Mouse (Mus musculus): ENCODE measurements around the gene Ehf. TPM values are rescaled to one million over a fixed set of nuclear protein-coding genes. Genes with fewer than 3 reads are reported as not detected.

The Ehf gene
- total RNA-seq, 4 experiments from 2014 or later = not detected

DNA sequence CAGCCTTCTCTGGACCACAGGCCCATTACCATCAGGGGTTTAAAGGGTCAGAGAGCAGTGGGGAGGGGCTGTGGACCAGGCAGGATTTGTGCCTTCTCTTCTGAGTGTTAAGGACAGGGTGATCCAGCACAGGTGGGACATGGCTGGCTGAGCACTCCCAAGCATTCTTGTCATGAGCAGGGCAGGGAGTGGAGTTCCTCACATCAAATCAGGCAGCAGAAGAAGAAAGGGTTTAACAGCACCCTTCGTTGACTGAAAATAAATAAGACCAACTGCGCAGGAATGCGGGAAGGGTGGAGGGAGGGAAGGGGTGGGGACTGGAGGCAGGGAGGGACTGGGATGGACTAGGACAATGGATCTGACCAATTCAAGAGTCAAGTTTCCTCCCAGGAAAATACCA is 8.6 kb downstream of the Ehf start:
- no peak for DNase-seq (ENCODE audit: low spot score in 2 of 2)

DNA sequence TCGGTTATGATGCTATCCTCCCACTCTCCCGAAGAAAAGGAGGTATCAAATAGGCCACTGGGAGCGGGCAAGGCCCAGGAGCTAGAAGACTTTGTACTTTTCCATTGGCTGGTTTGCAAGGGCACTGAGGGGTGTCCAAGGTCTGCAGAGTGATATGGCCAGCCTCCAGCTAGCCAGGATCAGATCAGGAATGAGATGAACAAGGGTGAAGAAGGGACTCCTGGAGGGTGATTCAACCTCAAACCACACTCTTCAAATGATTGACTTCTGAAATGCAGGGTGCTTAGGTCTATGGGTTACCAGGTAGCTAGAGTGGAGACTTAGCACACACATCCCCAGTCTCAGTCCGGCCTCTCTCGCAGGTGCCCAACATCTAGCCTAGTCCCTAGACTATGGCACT is 9.3 kb downstream of the Ehf start:
- DNase-seq (ENCODE audit: low spot score in 2 of 2) = no peak

DNA sequence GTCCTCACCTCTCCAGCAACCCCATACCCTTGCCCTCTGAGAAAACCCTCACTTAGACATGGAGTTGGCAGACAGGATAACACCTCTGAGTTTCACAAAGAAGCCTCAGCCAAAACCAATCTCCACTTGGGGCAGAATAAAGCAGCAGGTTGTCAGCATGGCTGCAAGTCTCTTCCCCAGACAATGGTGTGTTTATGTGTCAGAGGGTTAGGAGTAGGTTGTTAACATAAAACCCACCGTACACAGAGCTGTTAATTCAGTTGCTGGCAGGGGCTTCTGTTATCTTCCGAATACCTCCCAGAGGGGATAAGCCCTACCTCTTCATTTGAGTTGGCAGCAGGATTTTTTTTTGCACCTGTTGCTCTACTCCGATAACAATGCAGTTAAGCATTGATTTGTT is 9.9 kb downstream of the Ehf start:
- no peak for DNase-seq (ENCODE audit: low spot score in 2 of 2)

DNA sequence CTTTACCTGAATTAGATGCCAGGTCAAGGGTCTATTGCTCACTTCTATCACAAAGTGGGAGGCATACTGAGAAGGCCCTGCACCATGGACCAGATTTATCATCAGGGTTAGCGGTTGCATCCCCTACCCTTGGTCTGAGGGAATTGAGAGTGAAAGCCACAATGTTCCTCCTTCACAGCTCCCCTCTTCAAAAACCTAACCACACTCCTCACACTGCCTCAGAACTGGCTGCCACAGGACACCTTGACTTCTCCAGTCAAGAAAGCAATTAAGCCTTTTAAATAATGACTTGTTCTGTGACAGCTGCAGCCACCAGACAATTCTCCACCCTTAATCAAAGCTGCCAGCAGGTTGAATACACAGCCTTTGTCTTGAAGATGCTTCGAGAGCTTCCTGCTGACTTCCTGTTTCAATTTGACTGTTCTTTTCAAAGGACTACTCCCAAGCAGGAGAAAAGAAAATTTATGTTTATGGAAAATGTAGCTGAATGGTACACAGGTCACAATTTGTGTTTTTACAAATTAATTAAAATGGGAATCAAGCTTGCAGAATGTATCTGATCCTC is 12.3 kb downstream of the Ehf start:
- no peak for DNase-seq (ENCODE audit: low spot score in 2 of 2)

DNA sequence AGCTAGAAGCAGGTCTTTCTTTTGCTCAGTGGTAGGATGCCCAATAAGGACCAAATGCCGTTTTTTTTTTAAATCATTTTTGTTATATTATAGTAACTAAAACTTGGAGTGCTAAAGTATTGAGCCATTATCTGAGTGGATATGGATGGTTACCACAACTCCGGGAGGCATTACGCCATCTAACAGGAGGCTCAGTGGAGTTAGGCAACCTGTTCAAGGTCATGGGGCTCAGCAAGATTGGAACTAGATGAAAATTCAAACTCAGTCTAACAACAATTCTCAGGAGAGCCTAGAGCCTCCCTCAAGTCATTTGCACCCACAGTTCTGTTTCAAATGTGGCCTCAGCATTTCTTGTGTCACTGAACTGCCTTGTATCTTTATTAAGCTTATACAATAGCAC is 12.9 kb downstream of the Ehf start:
- DNase-seq (ENCODE audit: low spot score in 2 of 2) = no peak

DNA sequence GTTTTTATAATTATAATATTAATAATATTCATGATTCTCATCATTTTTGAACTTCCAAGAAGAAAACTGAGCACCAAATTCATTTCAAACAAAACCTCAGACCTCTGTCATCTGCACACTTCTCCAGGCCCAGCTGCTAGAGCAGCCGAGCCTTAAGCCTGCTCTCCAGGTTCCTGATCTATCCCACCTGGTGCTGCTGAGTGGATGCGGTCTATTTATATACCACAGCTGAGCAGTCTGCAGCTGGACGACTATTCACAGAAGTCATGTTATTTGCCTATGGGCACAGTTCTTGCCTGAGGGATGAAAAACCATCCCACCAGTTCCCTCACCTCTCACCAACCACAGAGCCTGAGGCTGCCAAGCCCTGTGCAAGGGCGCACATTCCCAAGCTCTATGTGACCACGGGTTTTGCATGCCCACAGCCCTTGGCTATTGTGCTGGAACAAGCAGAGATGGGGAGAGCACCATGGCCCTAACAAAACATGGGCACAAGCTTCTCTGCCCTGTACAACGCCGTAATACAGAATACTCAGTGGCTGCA is 13.6 kb downstream of the Ehf start:
- no peak for DNase-seq (ENCODE audit: low spot score in 2 of 2)

DNA sequence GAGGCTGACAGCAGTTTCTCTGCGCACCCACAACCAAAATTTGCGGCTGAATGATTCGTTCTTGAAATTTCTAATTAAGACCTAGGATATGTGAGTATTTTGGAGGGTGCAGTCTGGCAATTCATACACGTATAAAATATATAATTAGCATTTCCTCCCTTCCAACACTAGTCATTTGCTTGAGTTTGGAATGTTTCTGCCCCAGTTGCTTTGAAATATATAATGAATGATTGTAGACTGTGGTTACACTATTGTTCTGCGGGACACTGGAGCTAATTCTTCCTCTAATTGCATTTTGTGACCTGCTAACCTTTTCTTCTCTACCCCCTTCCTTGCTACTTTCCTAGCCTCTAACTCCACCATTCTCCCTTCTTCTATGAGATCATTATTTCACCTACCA is 15.4 kb downstream of the Ehf start:
- DNase-seq (ENCODE audit: low spot score in 2 of 2) = no peak

DNA sequence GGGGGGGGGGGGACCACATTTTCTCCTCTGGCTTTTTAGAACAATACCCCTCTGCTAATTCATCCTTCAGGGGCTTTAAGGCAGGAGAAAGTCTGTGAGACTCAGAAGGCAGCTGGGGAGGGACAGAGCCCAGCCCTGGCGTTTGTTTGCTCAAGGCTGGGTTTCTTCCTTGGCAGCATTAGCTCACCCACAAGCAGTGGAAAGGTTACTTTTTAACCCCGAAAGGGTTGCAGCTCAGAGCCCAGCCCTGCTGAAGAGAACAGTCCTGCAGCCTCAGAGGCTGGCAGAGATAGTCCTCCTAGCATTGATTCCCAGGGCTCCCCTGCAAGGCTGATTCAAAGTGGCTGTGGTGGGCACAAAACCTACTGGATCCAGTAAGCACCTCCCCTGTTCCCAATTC is 17.5 kb downstream of the Ehf start:
- DNase-seq (ENCODE audit: low spot score in 2 of 2) = no peak

DNA sequence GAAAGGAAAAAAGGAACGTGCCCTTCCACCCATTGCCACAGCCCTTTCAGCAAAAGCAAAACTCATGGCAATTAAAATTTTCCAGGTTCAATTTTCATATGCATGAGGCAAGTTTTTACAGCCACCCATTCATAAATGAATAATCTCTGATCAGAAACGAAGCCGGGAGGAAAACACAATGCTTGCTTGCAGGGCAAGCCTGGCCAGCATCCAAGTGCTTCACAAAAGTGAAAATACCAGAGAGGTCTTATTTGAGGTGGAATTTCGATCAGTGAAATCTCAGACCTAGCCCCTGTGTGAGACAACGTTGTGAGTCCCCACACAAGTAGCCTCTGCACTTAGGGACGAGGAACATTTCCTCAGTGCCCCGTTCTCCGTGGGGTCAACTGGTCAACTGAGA is 19.3 kb downstream of the Ehf start:
- no peak for DNase-seq (ENCODE audit: low spot score in 2 of 2)

DNA sequence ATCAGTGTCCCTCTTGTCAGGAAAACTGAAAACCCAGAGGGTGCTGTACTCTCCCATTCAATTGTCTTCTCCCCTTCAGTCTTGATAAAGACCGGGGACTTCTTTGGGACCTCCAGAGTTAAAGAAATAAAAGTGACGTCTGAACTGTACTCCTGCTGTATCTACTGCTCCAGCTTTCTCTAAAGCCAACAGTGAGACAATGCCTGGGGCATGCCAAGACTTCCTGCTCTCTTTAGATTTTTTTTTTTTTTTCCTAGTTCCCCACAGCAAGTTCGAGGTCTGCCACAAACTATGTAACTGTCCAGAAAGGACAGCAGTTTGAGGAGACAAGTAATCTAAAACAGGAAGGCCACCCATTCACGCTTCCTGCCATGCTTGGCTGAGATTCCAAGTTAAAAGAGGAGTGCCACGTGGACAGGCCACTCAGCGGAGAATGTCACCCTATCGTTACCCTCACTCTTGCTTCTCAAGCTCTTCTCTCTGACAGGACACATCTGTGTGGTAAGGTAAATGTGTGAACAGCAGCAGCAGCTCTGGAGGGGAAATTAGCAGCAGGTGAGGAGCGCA is 20.8 kb downstream of the Ehf start:
- DNase-seq (ENCODE audit: low spot score in 2 of 2) = no peak

DNA sequence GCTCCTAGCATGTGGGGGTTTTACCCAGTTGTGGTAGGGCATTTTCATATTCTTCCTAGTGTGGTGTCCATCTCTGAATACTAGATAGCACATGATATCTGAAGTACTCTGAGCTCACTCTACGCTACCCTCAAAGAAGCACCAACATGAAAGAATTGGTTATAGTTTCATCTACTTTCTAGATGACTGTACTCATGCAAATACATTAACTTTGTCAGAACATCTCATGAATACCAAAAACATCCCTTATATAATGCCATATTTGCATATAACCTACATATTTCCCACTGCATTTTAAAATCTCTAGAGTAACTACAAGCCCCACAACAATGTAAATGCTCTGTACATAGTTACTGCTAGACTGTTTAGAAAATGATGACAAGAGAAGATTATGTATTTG is 23.2 kb downstream of the Ehf start:
- no peak for DNase-seq (ENCODE audit: low spot score in 2 of 2)

DNA sequence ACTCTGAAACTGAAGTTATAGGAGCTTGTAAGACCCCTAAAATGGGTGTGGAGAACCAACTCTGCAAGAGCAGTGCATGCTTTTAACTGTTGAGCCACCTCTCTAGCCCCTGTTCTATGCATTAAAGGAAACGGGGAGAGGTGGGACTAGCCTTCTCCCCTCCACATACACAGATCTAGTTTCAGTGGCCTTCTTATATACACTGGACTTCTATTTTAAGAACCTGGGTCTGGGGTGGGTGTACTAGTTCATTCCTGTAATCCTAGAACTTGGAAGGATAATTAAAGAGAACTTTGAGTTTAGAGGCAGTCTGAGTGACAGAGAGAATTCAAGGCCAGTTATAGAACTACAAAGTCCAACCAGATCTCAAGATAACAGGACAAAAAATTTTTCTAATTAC is 24.6 kb downstream of the Ehf start:
- no peak for DNase-seq (ENCODE audit: low spot score in 2 of 2)

DNA sequence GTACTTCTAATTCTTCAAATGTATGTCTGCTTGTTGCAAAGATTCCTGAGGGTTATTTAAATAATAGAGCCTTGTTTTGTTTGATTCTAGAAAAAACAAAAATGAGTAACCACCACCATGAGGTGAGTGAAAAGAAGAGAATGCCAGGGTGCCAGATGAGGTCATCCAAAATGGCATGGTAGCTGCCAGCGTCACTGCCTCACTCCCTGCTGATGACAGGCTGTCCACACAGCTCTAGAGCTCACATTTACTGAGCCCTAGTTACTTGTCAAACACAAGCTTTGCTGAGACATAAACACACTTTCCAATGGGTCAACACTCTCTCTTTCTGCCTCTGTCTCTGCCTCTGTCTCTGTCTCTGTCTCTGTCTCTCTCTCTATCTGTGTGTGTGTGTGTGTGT is 25.3 kb downstream of the Ehf start:
- DNase-seq (ENCODE audit: low spot score in 2 of 2) = no peak

DNA sequence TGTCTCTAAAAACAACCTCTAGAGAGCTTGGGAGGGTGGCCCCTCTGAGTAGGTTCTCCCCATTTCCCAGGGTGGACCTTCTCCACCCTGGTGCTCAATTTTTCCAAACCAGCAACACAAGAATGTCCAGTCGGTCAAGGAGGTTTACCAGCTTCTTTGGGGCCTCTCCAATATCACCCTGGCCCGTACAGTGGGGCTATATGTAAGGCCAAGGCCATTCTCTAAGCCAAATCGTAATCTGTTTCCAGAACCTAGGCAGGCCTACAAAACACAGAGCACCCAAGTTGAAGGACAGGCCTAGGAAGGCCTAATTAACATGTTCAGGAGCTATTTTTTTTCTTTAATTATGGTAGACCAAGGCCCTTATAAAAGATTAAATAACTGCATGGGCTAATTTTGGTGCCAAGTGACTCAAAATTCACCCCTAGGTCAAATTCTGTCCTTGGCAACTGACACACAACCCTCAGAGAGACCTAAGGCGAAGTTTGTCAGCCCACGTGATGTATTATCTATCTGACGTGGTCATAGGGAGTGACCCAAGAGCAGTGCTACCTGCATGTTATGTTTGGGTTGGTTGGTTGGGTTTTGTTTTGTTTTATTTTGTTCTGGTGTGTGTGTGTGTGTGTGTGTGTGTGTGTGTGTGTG is 27.6 kb downstream of the Ehf start:
- DNase-seq (ENCODE audit: low spot score in 2 of 2) = no peak

DNA sequence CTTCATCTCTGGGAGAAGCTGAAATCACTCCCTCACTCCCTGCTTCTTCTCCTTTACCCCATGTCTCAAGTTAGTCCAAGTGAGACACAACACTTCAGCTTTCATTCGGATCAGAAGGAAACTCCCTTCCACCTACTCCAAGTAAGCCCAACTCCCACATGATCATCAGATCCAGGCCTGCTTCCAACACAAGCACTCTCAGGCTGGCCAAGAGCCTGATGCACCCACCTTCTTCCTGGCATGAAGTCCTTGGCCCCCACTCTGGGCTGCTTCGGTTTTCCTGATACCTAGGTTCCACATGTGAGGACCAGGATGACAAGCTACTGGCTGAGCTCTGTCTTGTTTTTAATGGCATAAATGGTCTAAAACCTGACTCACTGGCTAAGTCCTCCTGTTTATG is 28.3 kb downstream of the Ehf start:
- DNase-seq (ENCODE audit: low spot score in 2 of 2) = peak in 1 of 2 experiments; percentile 23

DNA sequence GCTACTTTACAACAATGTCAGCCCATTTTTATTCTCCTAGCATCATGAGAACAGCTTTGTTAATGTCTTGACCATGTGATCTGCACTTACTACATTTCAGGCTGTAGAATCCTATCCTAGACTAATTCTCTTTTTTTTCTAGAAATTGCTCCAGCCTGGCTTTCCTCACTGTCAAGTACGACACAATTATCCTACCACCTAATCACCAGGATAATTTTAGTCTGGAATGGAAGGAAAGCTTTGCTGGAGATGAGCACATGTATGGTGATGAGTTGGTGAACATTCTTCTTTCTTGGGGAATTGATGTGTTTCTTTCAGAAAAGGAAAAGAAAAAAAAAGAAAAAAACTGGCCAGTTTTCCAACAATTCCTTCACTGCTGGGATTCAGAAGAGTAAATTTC is 28.8 kb downstream of the Ehf start:
- no peak for DNase-seq (ENCODE audit: low spot score in 2 of 2)

DNA sequence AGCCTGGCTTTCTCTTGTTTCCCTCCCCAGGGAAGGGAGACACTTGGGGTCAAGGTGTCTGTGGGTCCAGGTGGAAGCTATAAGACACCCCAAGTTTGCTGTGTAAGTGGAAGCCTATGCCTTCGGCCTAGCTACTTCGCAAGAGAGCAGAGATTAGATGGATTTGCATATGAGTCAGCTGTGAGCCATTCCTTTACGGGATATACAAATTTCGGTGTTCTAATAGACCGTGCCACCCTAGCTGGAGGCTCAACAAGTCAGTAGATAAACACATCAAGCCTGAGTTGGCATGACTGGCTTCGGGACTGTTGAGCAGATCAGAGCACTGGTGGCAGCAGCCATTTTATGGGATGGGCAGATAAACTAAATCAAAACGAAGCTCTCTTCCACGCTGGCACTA is 31.6 kb downstream of the Ehf start:
- no peak for DNase-seq (ENCODE audit: low spot score in 2 of 2)

DNA sequence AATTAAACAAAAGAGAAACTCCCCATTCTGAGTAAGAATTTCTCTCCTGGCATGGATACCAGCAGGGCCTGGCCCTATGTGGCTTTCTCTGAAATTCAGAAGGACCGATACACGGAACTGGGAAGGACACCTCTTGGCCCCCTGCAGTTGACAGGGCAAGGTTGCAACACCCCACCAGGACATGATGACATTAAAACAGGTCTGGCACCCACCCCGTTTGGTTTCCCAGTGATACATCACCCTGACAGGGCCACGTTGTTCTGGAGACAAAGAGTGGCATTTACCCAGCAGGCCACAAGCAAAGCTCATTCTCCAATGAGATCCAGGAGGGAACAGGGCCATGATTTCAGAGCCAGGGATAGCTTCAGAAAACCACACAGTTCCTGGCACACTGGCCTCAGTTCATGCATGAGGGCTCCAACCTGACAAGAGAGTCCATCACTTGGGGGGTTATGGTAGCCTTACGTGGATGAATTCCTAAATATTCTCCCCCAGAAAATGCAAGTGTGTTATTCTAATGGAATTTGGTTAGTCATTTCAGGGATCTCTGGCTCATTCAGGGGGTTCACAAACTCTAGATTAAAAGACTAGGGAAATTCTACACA is 32.4 kb downstream of the Ehf start:
- no peak for DNase-seq (ENCODE audit: low spot score in 2 of 2)

DNA sequence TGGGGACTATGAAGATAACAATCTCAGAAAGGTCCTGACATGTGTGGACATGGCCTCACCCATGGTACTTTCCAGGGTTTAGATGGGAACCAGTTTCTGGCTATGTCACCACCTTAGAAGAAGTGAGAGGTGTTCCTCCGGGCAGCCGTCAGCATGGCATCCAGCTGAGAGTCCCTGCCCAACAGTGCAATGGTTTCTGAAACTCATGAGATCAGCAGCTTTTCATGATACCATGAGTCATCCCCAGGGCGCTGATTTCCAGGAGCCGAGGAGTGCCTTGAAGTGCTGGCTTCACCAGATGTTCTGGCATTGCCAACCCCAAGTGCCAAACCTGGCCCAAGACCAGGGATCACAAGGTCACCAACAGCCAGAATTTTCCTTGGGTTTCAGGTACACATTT is 64.0 kb downstream of the Ehf start:
- DNase-seq (ENCODE audit: low spot score in 2 of 2) = no peak

DNA sequence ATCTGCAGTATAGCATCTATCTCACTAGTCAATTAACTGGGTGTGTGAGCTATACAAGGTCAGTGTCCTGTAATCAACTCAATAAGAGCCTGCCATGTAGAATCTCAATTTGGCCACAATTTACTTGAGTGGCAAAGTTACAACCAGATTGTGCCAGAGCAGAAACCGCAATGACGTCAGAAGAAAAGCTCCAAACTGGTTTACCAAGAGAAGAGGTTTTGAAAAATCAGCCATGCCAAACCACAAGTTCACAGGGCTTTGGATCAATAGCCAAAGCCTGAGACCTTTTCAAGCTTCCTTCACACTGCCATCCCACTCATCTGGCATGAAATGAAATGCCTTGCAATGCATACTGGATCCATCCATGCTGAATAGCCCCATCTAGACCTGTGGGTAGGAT is 76.3 kb downstream of the Ehf start:
- DNase-seq (ENCODE audit: low spot score in 2 of 2) = no peak

DNA sequence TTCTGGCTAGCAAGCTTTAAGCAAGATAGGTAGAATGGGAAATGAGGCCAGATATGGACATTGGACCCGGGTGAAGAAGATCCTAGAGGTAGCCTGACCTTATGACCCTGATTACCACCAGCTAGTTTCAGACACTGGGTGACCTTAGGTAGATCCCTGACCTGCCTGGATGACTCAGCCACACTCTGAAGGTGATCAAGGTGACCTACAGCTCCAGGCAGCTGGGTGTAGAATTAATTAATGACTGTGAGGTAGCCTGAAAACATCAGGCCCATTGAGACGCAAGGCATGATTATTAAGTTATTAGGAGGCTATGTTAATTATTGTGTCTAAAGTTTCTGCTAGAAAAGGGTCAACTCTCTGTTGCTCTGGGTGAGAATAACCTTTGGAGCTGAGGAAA is 82.2 kb downstream of the Ehf start:
- no peak for DNase-seq (ENCODE audit: low spot score in 2 of 2)

DNA sequence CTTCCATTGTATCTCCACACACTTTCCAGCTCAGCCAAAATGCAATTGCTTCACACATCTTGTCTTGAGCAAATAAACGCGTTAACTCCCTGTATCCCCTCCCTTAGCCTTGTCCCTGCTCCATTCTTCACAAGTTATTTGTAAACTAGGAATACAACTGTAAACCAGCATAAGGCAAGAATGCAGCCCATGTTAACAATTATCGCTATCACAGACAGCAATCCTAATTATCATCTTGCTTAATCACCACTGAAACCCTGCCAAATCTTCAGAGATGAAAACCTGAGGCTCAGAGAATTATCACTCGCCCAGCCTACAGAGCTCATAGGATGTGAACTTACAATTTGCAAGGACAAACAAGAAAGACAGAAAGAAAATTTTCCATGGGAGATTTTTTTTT is 84.8 kb downstream of the Ehf start:
- DNase-seq (ENCODE audit: low spot score in 2 of 2) = no peak

DNA sequence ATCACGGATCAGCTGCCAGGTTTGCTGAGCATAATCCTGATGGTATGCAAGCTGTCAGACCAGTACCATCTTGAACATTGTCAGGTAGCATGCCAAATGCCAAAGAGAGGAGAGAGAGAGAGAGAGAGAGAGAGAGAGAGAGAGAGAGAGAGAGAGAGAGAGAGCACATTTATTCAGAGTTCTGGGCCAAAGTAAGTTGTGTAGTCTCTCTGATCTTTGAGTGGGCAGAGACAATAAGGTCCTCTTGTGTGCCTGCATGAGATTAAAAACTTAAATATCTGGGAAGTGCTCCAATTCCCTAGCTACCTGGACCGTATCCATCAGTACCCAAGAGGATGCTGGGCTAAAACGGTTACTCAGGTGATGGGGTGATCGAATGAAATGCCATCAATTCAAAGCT is 87.3 kb downstream of the Ehf start:
- DNase-seq (ENCODE audit: low spot score in 2 of 2) = no peak

All from left cerebral cortex, adult 8-10 months (tissue).